Comparison of ENCODE assay signal across 13 mouse cellular contexts in the genomic region with DNA sequence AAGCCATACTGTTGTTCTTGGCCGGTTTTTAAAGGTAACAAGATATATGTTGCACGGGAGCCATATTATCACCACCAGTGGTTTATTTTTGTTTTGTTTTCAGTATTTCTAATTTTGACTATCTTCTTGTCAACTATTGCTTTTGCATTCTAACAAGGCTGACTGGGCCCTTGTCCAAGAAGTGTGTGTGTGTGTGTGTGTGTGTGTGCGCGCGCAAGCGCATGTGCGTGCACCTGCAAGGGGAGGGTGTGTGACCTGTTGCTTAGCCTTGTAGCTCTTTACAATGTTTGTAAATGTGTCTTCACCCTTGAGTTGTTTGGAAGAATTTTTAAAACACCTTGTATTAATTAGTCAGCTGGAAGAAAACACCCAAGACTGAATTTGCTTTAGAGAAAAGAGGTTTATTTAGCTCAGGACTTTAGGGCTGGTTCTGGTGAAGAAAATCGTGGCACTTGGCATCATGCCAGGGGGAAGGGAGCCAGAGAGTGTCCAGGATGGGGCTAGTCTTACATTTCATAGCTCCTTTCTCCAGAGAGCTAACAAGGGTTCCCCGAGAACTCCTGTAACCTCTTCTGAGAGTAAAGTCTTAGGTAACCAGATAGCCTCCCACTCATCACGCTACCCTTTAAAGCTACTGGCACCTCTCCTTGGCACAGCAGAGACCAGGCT. TPM values are rescaled to one million over a fixed set of nuclear protein-coding genes. Genes with fewer than 3 reads are reported as not detected.
A peak's percentile ranks its signal among the peaks of the same experiment; 100 is the strongest.
DNase-seq lines count a peak whose midpoint lies in the region; ATAC-seq and TF ChIP-seq lines count a peak whose summit lies in the region.
"Had no signal": no experiment of that assay in that cellular context is flagged by ENCODE, and none has a peak within 500 bp of the region (broad histone marks: within the 10 kb centered on the region; RNA-seq: fewer than 3 reads in every experiment).

No protein-coding gene starts in this region.

- TF ChIP-seq POLR2A in brain, embryonic 14.5 days (IDR thresholded peaks at IDR 0.05; ENCODE audit: borderline replicate concordance, extremely low read depth, insufficient read depth, insufficient read length, poor library complexity, severe bottlenecking), result no peak

- H3K36me3 ChIP-seq in kidney, embryonic 14.5 days (ENCODE audit: control insufficient read depth, insufficient read depth, low read length), result no peaks in the 10 kb centered on the region
- no peaks in the 10 kb centered on the region for H3K36me3 ChIP-seq in intestine, embryonic 16.5 days (ENCODE audit: control insufficient read depth, insufficient read depth, low read length)
- H3K36me3 ChIP-seq: limb, embryonic 15.5 days; lung, embryonic 15.5 days had no signal

- H3K4me2 ChIP-seq in kidney, embryonic 14.5 days (replicated peaks; ENCODE audit: low read depth, low read length), result no peak overlapping the region
- no peak overlapping the region for H3K4me2 ChIP-seq in intestine, embryonic 16.5 days (ENCODE audit: low read depth, low read length)
- H3K4me2 ChIP-seq: limb, embryonic 15.5 days; lung, embryonic 15.5 days had no signal

- WGBS in kidney, embryonic 14.5 days, result 68% methylated on average over 10 of the region's 10 CpGs
- WGBS in intestine, embryonic 16.5 days, result 81% methylated on average over 10 of the region's 10 CpGs

- no peak overlapping the region for H3K9ac ChIP-seq in kidney, embryonic 14.5 days (ENCODE audit: low read depth, low read length)
- no peak overlapping the region for H3K9ac ChIP-seq in intestine, embryonic 16.5 days (ENCODE audit: low read depth, low read length)
- H3K9ac ChIP-seq: limb, embryonic 15.5 days; lung, embryonic 15.5 days had no signal

- no peaks in the 10 kb centered on the region for H3K9me3 ChIP-seq in kidney, embryonic 14.5 days (ENCODE audit: control insufficient read depth, low read length)
- no peaks in the 10 kb centered on the region for H3K9me3 ChIP-seq in intestine, embryonic 16.5 days (ENCODE audit: control insufficient read depth, low read length)
- H3K9me3 ChIP-seq: limb, embryonic 15.5 days; lung, embryonic 15.5 days had no signal

- no peaks in the 10 kb centered on the region for H3K4me1 ChIP-seq in kidney, embryonic 14.5 days (ENCODE audit: control insufficient read depth, insufficient read depth, low read length)
- H3K4me1 ChIP-seq in intestine, embryonic 16.5 days (ENCODE audit: control insufficient read depth, insufficient read depth, low read length), result peaks cover 16% of the 10 kb centered on the region
- H3K4me1 ChIP-seq: megakaryocyte, embryonic 14.5 days had no signal

- no peak for TF ChIP-seq CTCF in brain, embryonic 14.5 days (IDR thresholded peaks at IDR 0.05; ENCODE audit: borderline replicate concordance, extremely low read depth, insufficient read depth, insufficient read length)

- no peak for ATAC-seq in kidney, embryonic 14.5 days (ENCODE audit: low FRiP score, low TSS enrichment)
- no peak for ATAC-seq in intestine, embryonic 16.5 days
- ATAC-seq: Patski had no signal

- no peak overlapping the region for H3K27ac ChIP-seq in kidney, embryonic 14.5 days (ENCODE audit: low read depth, low read length)
- no peak overlapping the region for H3K27ac ChIP-seq in intestine, embryonic 16.5 days (ENCODE audit: low read length)
- H3K27ac ChIP-seq: layer of hippocampus, adult 2 months; limb, embryonic 15.5 days; lung, embryonic 15.5 days had no signal

- H3K27me3 ChIP-seq in kidney, embryonic 14.5 days (ENCODE audit: control insufficient read depth, insufficient read depth, low read length), result no peaks in the 10 kb centered on the region
- no peaks in the 10 kb centered on the region for H3K27me3 ChIP-seq in intestine, embryonic 16.5 days (replicated peaks; ENCODE audit: control insufficient read depth, insufficient read depth, low read length)
- H3K27me3 ChIP-seq: limb, embryonic 15.5 days; lung, embryonic 15.5 days; Patski had no signal

- DNase-seq in kidney, adult 18-20 months, result peak; percentile 18
- DNase-seq in NIH3T3 (ENCODE audit: low read depth) (peak; percentile 5), liver (no peak)
- peak; percentile 27 for DNase-seq in brain, embryonic 14.5 days (ENCODE audit: low read depth)
- peak; percentile 38 to 50 for DNase-seq in kidney, postnatal 25 days
- DNase-seq: cerebellum, postnatal 36 days had no signal

- no peak overlapping the region for H3K4me3 ChIP-seq in kidney, embryonic 14.5 days (ENCODE audit: low read length)
- H3K4me3 ChIP-seq in intestine, embryonic 16.5 days (ENCODE audit: low read length), result no peak overlapping the region
- H3K4me3 ChIP-seq: layer of hippocampus, adult 2 months; limb, embryonic 15.5 days; lung, embryonic 15.5 days; megakaryocyte, embryonic 14.5 days had no signal

RNA-seq across cellular contexts. Expression of a gene that starts 3.0 kb away (rescaled TPM):
- polyA plus RNA-seq in kidney, embryonic 14.5 days (2014; fragmentation: Nextera tagmentation; extraction: Ambion mirVana), result 3.4 and 6.1 TPM in 2 replicates
- polyA plus RNA-seq in brain, embryonic 14.5 days (2012; rRNA removed), result 1.5 and 2.7 TPM in 2 replicates
- 1.8 and 2.0 TPM in 2 replicates for polyA plus RNA-seq in intestine, embryonic 16.5 days (2015; fragmentation: Nextera tagmentation; extraction: Ambion mirVana)
